8 mouse cellular contexts compared by ENCODE assay signal in the genomic region with DNA sequence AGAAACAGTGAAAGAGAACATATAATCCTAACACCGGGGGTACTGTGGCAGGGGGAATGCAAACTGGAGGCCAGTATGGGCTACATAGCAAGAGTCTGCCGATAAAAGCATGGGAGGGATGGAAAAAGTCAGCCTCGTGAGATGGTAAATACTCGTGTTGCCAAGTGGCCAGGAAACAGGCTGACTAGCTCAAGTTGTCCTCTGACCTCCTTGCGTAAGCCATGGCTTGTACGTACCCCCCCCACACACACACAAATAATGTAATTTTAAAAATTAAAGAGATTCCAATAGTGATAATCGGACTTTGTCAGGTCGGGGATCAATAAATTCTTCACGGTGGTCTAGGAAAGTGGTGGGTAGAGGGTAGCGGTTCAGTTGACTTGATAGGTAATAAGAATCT. TPM values are rescaled to one million over a fixed set of nuclear protein-coding genes. Genes with fewer than 3 reads are reported as not detected.
DNase-seq lines count a peak whose midpoint lies in the region; ATAC-seq and TF ChIP-seq lines count a peak whose summit lies in the region.

No protein-coding gene starts in this region.

- peak overlapping the region; percentile 57 for H3K4me3 ChIP-seq in forebrain, postnatal 0 days (ENCODE audit: low read depth, low read length)
- H3K4me3 ChIP-seq in midbrain, embryonic 15.5 days: peak overlapping the region; percentile 68

- no peak for TF ChIP-seq CTCF in forebrain, postnatal 0 days (IDR thresholded peaks at IDR 0.05; ENCODE audit: low read depth)

- DNase-seq in adrenal gland, postnatal 10 days: peak; percentile 41
- DNase-seq in adrenal gland, adult 18-20 months (ENCODE audit: low spot score in 2 of 2): no peak
- peak; percentile 71 for DNase-seq in NIH3T3 (ENCODE audit: low read depth)
- DNase-seq in forebrain, postnatal 0 days: no peak
- peak; percentile 60 to 70 for DNase-seq in kidney, postnatal 36 days

- no peaks in the 10 kb centered on the region for H3K9me3 ChIP-seq in forebrain, postnatal 0 days (ENCODE audit: low read length)
- H3K9me3 ChIP-seq in midbrain, embryonic 15.5 days: no peaks in the 10 kb centered on the region

- H3K4me2 ChIP-seq in forebrain, postnatal 0 days (ENCODE audit: low read depth): peak overlapping the region; percentile 68
- H3K4me2 ChIP-seq in midbrain, embryonic 15.5 days: peak overlapping the region; percentile 82

- no peak for ATAC-seq in forebrain, postnatal 0 days
- ATAC-seq in midbrain, embryonic 15.5 days (replicated peaks): 0 out of 2 replicates have a peak, but pooled peaks have one; percentile 2
- ATAC-seq in granulocyte monocyte progenitor cell, adult 5-6 weeks (replicated peaks; ENCODE audit: poor library complexity, severe bottlenecking): no peak
- no peak for ATAC-seq in megakaryocyte-erythroid progenitor cell, adult 5-6 weeks (replicated peaks; ENCODE audit: low FRiP score, low TSS enrichment, poor library complexity, severe bottlenecking)

- peak overlapping the region; percentile 86 for H3K27ac ChIP-seq in forebrain, postnatal 0 days (ENCODE audit: low read depth, low read length)
- peak overlapping the region; percentile 84 for H3K27ac ChIP-seq in midbrain, embryonic 15.5 days

- H3K36me3 ChIP-seq in forebrain, postnatal 0 days (ENCODE audit: insufficient read depth): no peaks in the 10 kb centered on the region
- no peaks in the 10 kb centered on the region for H3K36me3 ChIP-seq in midbrain, embryonic 15.5 days (replicated peaks)

- H3K4me1 ChIP-seq in forebrain, postnatal 0 days (ENCODE audit: insufficient read depth): peaks cover 19% of the 10 kb centered on the region; the same call in 1 of the 2 replicates
- peaks cover 43% of the 10 kb centered on the region for H3K4me1 ChIP-seq in midbrain, embryonic 15.5 days

- peak overlapping the region; percentile 69 for H3K9ac ChIP-seq in forebrain, postnatal 0 days
- H3K9ac ChIP-seq in midbrain, embryonic 15.5 days: peak overlapping the region; percentile 63

- 0% methylated on average over 10 of the region's 10 CpGs for WGBS in forebrain, postnatal 0 days
- WGBS in midbrain, embryonic 15.5 days: 1% methylated on average over 10 of the region's 10 CpGs

- no peaks in the 10 kb centered on the region for H3K27me3 ChIP-seq in forebrain, postnatal 0 days (ENCODE audit: insufficient read depth, low read length)
- H3K27me3 ChIP-seq in midbrain, embryonic 15.5 days (replicated peaks): peaks cover 3% of the 10 kb centered on the region; the same call in 1 of the 2 replicates

RNA-seq across cellular contexts. Expression of gene Polr3gl, which starts 0.6 kb away (rescaled TPM):
- total RNA-seq in adrenal gland, postnatal 10 days (2021): 10 to 100 TPM; 29.3 to 34.3 TPM
- 10 to 100 TPM; 35.5 to 38.8 TPM for total RNA-seq in adrenal gland, adult 18-20 months (2021)
- 25.7 and 31.8 TPM in 2 replicates for total RNA-seq in forebrain, postnatal 0 days (2014; rRNA removed)
- 27.8 and 35.9 TPM in 2 replicates for polyA plus RNA-seq in forebrain, postnatal 0 days (2015; fragmentation: Nextera tagmentation; extraction: Ambion mirVana)
- polyA plus RNA-seq in midbrain, embryonic 15.5 days (2015; fragmentation: Nextera tagmentation; extraction: Ambion mirVana): 35.7 and 36.9 TPM in 2 replicates
- total RNA-seq in granulocyte monocyte progenitor cell, adult 5-6 weeks (2014; fragmentation: Nextera tagmentation): 15.6 and 43.7 TPM in 2 replicates
- 50.5 and 57.8 TPM in 2 replicates for total RNA-seq in granulocyte monocyte progenitor cell, adult 5-6 weeks (2017)
- 18.4 and 38.1 TPM in 2 replicates for total RNA-seq in megakaryocyte-erythroid progenitor cell, adult 5-6 weeks (2014; fragmentation: Nextera tagmentation)
- 56.0 and 72.8 TPM in 2 replicates for total RNA-seq in megakaryocyte-erythroid progenitor cell, adult 5-6 weeks (2017)

RNA-seq across cellular contexts. Expression of gene Ankrd34a, which starts 3.1 kb away (rescaled TPM):
- under 1 TPM; 0.54 to 0.55 TPM for total RNA-seq in adrenal gland, postnatal 10 days (2021)
- total RNA-seq in adrenal gland, adult 18-20 months (2021): under 1 TPM; 0.76 to 0.77 TPM
- 17.7 and 19.3 TPM in 2 replicates for total RNA-seq in forebrain, postnatal 0 days (2014; rRNA removed)
- polyA plus RNA-seq in forebrain, postnatal 0 days (2015; fragmentation: Nextera tagmentation; extraction: Ambion mirVana): 17.6 and 19.2 TPM in 2 replicates
- polyA plus RNA-seq in midbrain, embryonic 15.5 days (2015; fragmentation: Nextera tagmentation; extraction: Ambion mirVana): 15.0 and 16.7 TPM in 2 replicates
- not detected in 2 replicates for total RNA-seq in granulocyte monocyte progenitor cell, adult 5-6 weeks (2014; fragmentation: Nextera tagmentation)
- total RNA-seq in granulocyte monocyte progenitor cell, adult 5-6 weeks (2017): not detected in 2 replicates
- total RNA-seq in megakaryocyte-erythroid progenitor cell, adult 5-6 weeks (2014; fragmentation: Nextera tagmentation): not detected in 2 replicates
- total RNA-seq in megakaryocyte-erythroid progenitor cell, adult 5-6 weeks (2017): not detected in 2 replicates

RNA-seq across cellular contexts. Expression of gene Lix1l, which starts 7.6 kb away (rescaled TPM):
- 10 to 100 TPM; 33.3 to 42.6 TPM for total RNA-seq in adrenal gland, postnatal 10 days (2021)
- total RNA-seq in adrenal gland, adult 18-20 months (2021): 10 to 100 TPM; 24.4 to 39.1 TPM
- 53.5 and 59.9 TPM in 2 replicates for total RNA-seq in forebrain, postnatal 0 days (2014; rRNA removed)
- polyA plus RNA-seq in forebrain, postnatal 0 days (2015; fragmentation: Nextera tagmentation; extraction: Ambion mirVana): 3.5 and 3.7 TPM in 2 replicates
- polyA plus RNA-seq in midbrain, embryonic 15.5 days (2015; fragmentation: Nextera tagmentation; extraction: Ambion mirVana): 3.9 and 4.5 TPM in 2 replicates
- total RNA-seq in granulocyte monocyte progenitor cell, adult 5-6 weeks (2014; fragmentation: Nextera tagmentation): 2.2 and 2.3 TPM in 2 replicates
- total RNA-seq in granulocyte monocyte progenitor cell, adult 5-6 weeks (2017): 1.7 and 2.1 TPM in 2 replicates
- 0.25 and 0.72 TPM in 2 replicates for total RNA-seq in megakaryocyte-erythroid progenitor cell, adult 5-6 weeks (2014; fragmentation: Nextera tagmentation)
- total RNA-seq in megakaryocyte-erythroid progenitor cell, adult 5-6 weeks (2017): 0.72 and 0.94 TPM in 2 replicates

RNA-seq across cellular contexts. Expression of gene Gm16253, which starts 16.6 kb away (rescaled TPM):
- under 1 TPM in 1 of 2 experiments, not detected in 1; 0.61 TPM for total RNA-seq in adrenal gland, postnatal 10 days (2021)
- total RNA-seq in adrenal gland, adult 18-20 months (2021): not detected
- total RNA-seq in forebrain, postnatal 0 days (2014; rRNA removed): not detected in 2 replicates
- polyA plus RNA-seq in forebrain, postnatal 0 days (2015; fragmentation: Nextera tagmentation; extraction: Ambion mirVana): not detected in 2 replicates
- 1.1 and 2.1 TPM in 2 replicates for polyA plus RNA-seq in midbrain, embryonic 15.5 days (2015; fragmentation: Nextera tagmentation; extraction: Ambion mirVana)
- total RNA-seq in granulocyte monocyte progenitor cell, adult 5-6 weeks (2014; fragmentation: Nextera tagmentation): not detected in 2 replicates
- total RNA-seq in granulocyte monocyte progenitor cell, adult 5-6 weeks (2017): not detected in 2 replicates
- not detected in 2 replicates for total RNA-seq in megakaryocyte-erythroid progenitor cell, adult 5-6 weeks (2014; fragmentation: Nextera tagmentation)
- total RNA-seq in megakaryocyte-erythroid progenitor cell, adult 5-6 weeks (2017): not detected in 2 replicates

RNA-seq across cellular contexts. Expression of gene Txnip, which starts 35.6 kb away (rescaled TPM):
- 100 to 1,000 TPM; 601 to 945 TPM for total RNA-seq in adrenal gland, postnatal 10 days (2021)
- total RNA-seq in adrenal gland, adult 18-20 months (2021): 100 to 1,000 TPM; 539 to 784 TPM
- 122 and 176 TPM in 2 replicates for total RNA-seq in forebrain, postnatal 0 days (2014; rRNA removed)
- 116 and 135 TPM in 2 replicates for polyA plus RNA-seq in forebrain, postnatal 0 days (2015; fragmentation: Nextera tagmentation; extraction: Ambion mirVana)
- 52.0 TPM in 2 replicates for polyA plus RNA-seq in midbrain, embryonic 15.5 days (2015; fragmentation: Nextera tagmentation; extraction: Ambion mirVana)
- total RNA-seq in granulocyte monocyte progenitor cell, adult 5-6 weeks (2014; fragmentation: Nextera tagmentation): 80.1 and 110 TPM in 2 replicates
- 79.0 and 80.5 TPM in 2 replicates for total RNA-seq in granulocyte monocyte progenitor cell, adult 5-6 weeks (2017)
- total RNA-seq in megakaryocyte-erythroid progenitor cell, adult 5-6 weeks (2014; fragmentation: Nextera tagmentation): 257 and 274 TPM in 2 replicates
- 121 and 224 TPM in 2 replicates for total RNA-seq in megakaryocyte-erythroid progenitor cell, adult 5-6 weeks (2017)

Comparison
In these comparisons a context has a peak if more than half of its experiments do, and no peak if none do; other contexts are left out.
1. DNase-seq: peak in adrenal gland, postnatal 10 days (single experiment), NIH3T3 (single experiment) and kidney, postnatal 36 days (2 of 2); none in adrenal gland, adult 18-20 months (0 of 2) and forebrain, postnatal 0 days (single experiment).
2. RNA of gene Ankrd34a, which starts 3.1 kb away (total RNA-seq): 17.7 to 19.3 TPM in forebrain, postnatal 0 days; 0.76 to 0.77 TPM in adrenal gland, adult 18-20 months, 0.54 to 0.55 TPM in adrenal gland, postnatal 10 days, not detected in granulocyte monocyte progenitor cell, adult 5-6 weeks and not detected in megakaryocyte-erythroid progenitor cell, adult 5-6 weeks; every median in the first group is over 10 times any median in the second.
3. RNA of gene Lix1l, which starts 7.6 kb away (total RNA-seq): 53.5 to 59.9 TPM in forebrain, postnatal 0 days, 33.3 to 42.6 TPM in adrenal gland, postnatal 10 days and 24.4 to 39.1 TPM in adrenal gland, adult 18-20 months; 1.7 to 2.3 TPM in granulocyte monocyte progenitor cell, adult 5-6 weeks and 0.25 to 0.94 TPM in megakaryocyte-erythroid progenitor cell, adult 5-6 weeks; every median in the first group is over 4 times any median in the second.